Mouse (Mus musculus) erythroblast, embryonic 14.5 days (primary cell): ENCODE data around the gene Fam50a. TPM values are rescaled to one million over a fixed set of nuclear protein-coding genes. Genes with fewer than 3 reads are reported as not detected.
"Not testable (repeated sequence)": the region's sequence is repeated elsewhere in the genome, so short reads cannot be mapped to it uniquely, and the experiment has no call there.

Experiments used
- H3K27me3 ChIP-seq: 2 replicates; pipeline ENCODE4 v1.6.1; 2012; ENCODE audit warnings: inconsistent platforms; ENCODE audit not compliant: control insufficient read depth
- H3K36me3 ChIP-seq: 2 replicates; pipeline ENCODE4 v1.6.1; 2012; ENCODE audit warnings: mild to moderate bottlenecking, inconsistent platforms; ENCODE audit not compliant: control insufficient read depth
- H3K4me1 ChIP-seq: 2 replicates; pipeline ENCODE4 v1.6.1; 2012; ENCODE audit warnings: inconsistent platforms; ENCODE audit not compliant: control insufficient read depth
- H3K4me3 ChIP-seq: replicated peaks from 2 replicates; pipeline ENCODE3; 2012; ENCODE audit warnings: moderate library complexity, mild to moderate bottlenecking, inconsistent platforms
- H3K9me3 ChIP-seq: 2 replicates; pipeline ENCODE4 v1.6.1; 2012; ENCODE audit warnings: low read length, inconsistent platforms, mixed read lengths; ENCODE audit not compliant: control insufficient read depth
- GATA1 ChIP-seq: IDR thresholded peaks from 2 replicates; pipeline ENCODE4 v1.6.1; 2012; ENCODE audit warnings: low read length, inconsistent platforms, mixed read lengths
- TAL1 ChIP-seq: IDR thresholded peaks from 3 replicates; pipeline ENCODE4 v1.6.1; 2012; ENCODE audit warnings: low read length, inconsistent platforms, mixed read lengths
- polyA plus RNA-seq: library from polyadenylated mRNA; stranded (reverse); fragments of >175 nt; gene quantifications from 2 replicates; pipeline ENCODE4 v1.2.3, GENCODE M21; 2012

Fam50a gene
- polyA plus RNA-seq, 1 experiment: 4.8 TPM

GRCm38 (mm10) chrX:74328725-74329161 is 15.9 kb downstream of the Fam50a start, which contains the start of gene Plxna3:
Plxna3 (plus strand) TSS chrX:74329066.
- no peaks in the 10 kb centered on the region for H3K9me3 ChIP-seq
- no peaks in the 10 kb centered on the region; the same call in 1 of the 2 replicates for H3K36me3 ChIP-seq
- peak within 1 kb of the TSS; percentile 53 for H3K4me3 ChIP-seq
- TF ChIP-seq GATA1 (no peak), TAL1 (no peak)
- peaks cover 29% of the 10 kb centered on the region for H3K4me1 ChIP-seq
- no peaks in the 10 kb centered on the region for H3K27me3 ChIP-seq

DNA sequence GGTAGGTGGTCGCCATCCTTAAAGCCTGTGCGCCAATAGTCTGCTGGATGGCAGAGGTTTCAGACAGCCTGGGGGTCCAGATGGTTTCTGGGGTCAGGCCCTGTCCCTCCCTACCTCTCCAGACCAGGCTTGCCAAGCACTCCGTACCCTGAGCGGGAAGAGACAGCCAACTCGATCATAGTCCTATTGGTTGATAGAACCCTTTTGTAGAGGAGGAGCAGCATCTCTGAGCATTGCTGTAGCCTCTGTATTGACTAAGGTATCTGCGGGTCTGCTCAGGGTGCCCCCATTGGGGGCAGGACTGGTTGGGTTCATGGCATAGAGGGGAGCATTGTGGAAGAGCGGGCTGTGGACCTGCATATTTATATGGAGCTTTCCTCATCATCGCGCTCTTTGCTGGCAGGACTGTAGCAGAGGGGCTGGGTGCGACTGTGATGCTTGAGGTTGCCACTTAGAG is 16.4 kb downstream of the Fam50a start:
- H3K4me3 ChIP-seq: peak overlapping the region; percentile 53
- H3K4me1 ChIP-seq: peaks cover 29% of the 10 kb centered on the region
- TF ChIP-seq GATA1 (no peak), TAL1 (no peak)
- no peaks in the 10 kb centered on the region for H3K27me3 ChIP-seq
- H3K9me3 ChIP-seq: no peaks in the 10 kb centered on the region
- H3K36me3 ChIP-seq: no peaks in the 10 kb centered on the region; the same call in 1 of the 2 replicates

DNA sequence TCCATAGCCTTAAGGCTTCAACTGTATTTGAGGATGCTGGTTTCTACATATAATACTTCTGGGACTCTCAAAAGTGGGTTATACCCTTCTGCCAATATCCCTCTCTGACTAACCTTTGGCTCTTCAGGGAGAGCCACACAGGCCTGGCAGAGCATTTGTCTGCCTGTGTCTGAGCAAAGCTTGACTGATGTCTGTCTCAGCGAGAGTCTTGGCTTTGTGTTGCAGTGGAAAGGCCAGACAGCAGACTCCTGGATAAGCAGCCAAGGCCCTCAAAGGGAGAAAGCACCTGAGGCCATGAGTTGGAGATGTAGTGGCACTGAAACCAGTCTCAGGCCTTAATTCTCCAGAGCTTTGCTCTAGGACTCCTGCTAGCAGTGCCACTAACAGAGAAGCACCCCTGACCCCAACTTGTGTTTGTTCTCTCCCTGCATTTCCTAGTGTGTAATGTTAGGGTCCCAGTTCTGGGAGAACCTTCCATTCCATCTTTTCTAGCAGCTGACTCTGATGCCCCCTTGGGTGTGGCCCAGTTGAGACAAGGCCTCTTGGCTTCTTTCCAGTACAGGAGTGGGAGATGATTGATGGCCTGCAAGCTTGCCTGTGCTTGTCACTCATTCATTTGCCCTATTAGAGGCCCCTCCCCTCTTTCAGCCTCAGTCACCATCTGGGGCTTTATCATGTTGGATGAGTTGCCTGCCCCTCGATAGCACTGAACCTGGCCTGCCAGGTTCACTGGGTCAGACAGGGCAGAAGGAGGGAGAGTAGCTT is 17.5 kb downstream of the Fam50a start:
- H3K36me3 ChIP-seq: no peaks in the 10 kb centered on the region; the same call in 1 of the 2 replicates
- no peaks in the 10 kb centered on the region for H3K27me3 ChIP-seq
- TF ChIP-seq TAL1 (no peak), GATA1 (no peak)
- H3K9me3 ChIP-seq: no peaks in the 10 kb centered on the region
- H3K4me1 ChIP-seq: peaks cover 29% of the 10 kb centered on the region
- no peak overlapping the region for H3K4me3 ChIP-seq

GRCm38 (mm10) chrX:74352645-74353466 is 40.0 kb downstream of the Fam50a start:
- H3K36me3 ChIP-seq: no peaks in the 10 kb centered on the region

GRCm38 (mm10) chrX:74353467-74353770 is 40.6 kb downstream of the Fam50a start, which contains the start of gene Lage3:
Lage3 (minus strand) TSS chrX:74353618.
- Histone ChIP-seq H3K4me1 (peaks cover 7% of the 10 kb centered on the region), H3K4me3 (peak within 1 kb of the TSS; percentile 69), H3K27me3 (no peaks in the 10 kb centered on the region; the same call in 1 of the 2 replicates), H3K9me3 (no peaks in the 10 kb centered on the region), H3K36me3 (no peaks in the 10 kb centered on the region)
- TF ChIP-seq TAL1: no peak
- TF ChIP-seq GATA1: no peak

More at GRCm38 (mm10) chrX:74352645-74353466, 40.0 kb downstream of the Fam50a start:
- Histone ChIP-seq H3K27me3 (no peaks in the 10 kb centered on the region; the same call in 1 of the 2 replicates), H3K9me3 (no peaks in the 10 kb centered on the region), H3K4me3 (peak overlapping the region; percentile 69), H3K4me1 (peaks cover 7% of the 10 kb centered on the region)
- TF ChIP-seq TAL1 (no peak), GATA1 (no peak)

GRCm38 (mm10) chrX:74357069-74357468 is 44.2 kb downstream of the Fam50a start:
- not testable (repeated sequence) for H3K4me1 ChIP-seq, H3K27me3 ChIP-seq, H3K9me3 ChIP-seq, H3K4me3 ChIP-seq, H3K36me3 ChIP-seq

DNA sequence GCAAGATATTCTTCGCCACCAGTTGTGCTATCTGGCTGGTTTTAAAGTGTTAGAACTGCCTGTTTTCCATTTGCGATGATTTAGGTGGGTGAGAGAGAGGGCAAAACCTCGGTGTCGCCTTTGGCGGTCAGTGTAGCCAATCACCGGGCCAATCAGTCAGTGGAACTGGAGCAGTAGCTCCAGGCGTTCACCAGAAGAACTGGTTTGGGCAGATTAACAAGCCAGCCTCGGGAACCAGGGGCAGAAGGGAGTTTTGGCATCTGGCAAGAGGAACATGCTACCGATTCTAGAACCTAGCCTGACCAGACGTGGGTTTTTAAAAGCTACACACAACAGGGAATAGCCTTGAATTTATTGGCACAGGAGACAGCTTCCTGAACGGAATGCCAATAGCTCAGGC is 46.3 kb downstream of the Fam50a start:
- no peak for TF ChIP-seq GATA1
- TF ChIP-seq TAL1: no peak
- Histone ChIP-seq H3K4me1 (no peaks in the 10 kb centered on the region), H3K4me3 (no peak overlapping the region), H3K9me3 (no peaks in the 10 kb centered on the region), H3K36me3 (no peaks in the 10 kb centered on the region), H3K27me3 (peaks cover 4% of the 10 kb centered on the region)

DNA sequence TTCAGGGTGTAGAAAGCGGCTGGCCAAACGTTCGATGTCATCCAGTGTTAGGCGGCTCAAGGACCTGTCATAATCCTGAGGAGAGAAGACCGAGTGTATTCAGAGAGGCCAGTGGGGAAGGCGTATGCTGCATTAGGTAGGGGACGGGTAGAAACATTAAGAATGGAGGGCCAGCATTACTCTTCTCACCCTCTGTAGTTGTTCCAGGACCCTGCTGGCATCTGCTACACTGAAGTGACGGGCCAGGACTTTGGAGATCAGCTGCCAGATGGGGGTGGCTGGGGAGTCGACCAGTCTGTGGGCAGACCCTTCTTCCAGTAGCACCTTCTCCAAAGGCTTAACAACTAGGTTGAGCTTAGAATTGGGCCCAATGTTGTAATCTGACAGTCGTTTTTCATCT is 54.7 kb downstream of the Fam50a start:
- H3K9me3 ChIP-seq: 0 out of 2 replicates have a peak, but pooled peaks cover 2% of the 10 kb centered on the region
- TF ChIP-seq GATA1 (no peak), TAL1 (no peak)
- peaks cover 33% of the 10 kb centered on the region for H3K36me3 ChIP-seq

GRCm38 (mm10) chrX:74368209-74368909 is 55.5 kb downstream of the Fam50a start:
- H3K36me3 ChIP-seq: peaks cover 33% of the 10 kb centered on the region
- H3K9me3 ChIP-seq: peaks cover 4% of the 10 kb centered on the region; the same call in 1 of the 2 replicates
- H3K27me3 ChIP-seq: no peaks in the 10 kb centered on the region; the same call in 1 of the 2 replicates
- H3K4me3 ChIP-seq: peak overlapping the region; percentile 83
- TF ChIP-seq GATA1: no peak
- H3K4me1 ChIP-seq: peaks cover 52% of the 10 kb centered on the region

More for the DNA sequence above, 54.7 kb downstream of the Fam50a start:
- peak overlapping the region; percentile 83 for H3K4me3 ChIP-seq
- H3K4me1 ChIP-seq: peaks cover 44% of the 10 kb centered on the region
- no peaks in the 10 kb centered on the region; the same call in 1 of the 2 replicates for H3K27me3 ChIP-seq

Other genes starting within 250 kb of the Fam50a start
- not detected in 2 replicates for gene Opn1mw, start 185.6 kb upstream of the Fam50a start, polyA plus RNA-seq
- 4.4 and 5.4 TPM in 2 replicates for gene Mecp2, start 177.7 kb upstream of the Fam50a start, polyA plus RNA-seq
- not detected in 2 replicates for gene Tex28, start 145.2 kb upstream of the Fam50a start, polyA plus RNA-seq
- not detected in 2 replicates for gene Tktl1, start 135.8 kb upstream of the Fam50a start, polyA plus RNA-seq
- 0.80 and 0.87 TPM in 2 replicates for gene Flna, start 63.2 kb upstream of the Fam50a start, polyA plus RNA-seq
- gene Emd, start 58.3 kb upstream of the Fam50a start, polyA plus RNA-seq: 2.0 and 2.5 TPM in 2 replicates
- gene Rpl10, start 42.2 kb upstream of the Fam50a start, polyA plus RNA-seq: 129 and 134 TPM in 2 replicates
- 1.3 and 2.1 TPM in 2 replicates for gene Taz, start 31.1 kb upstream of the Fam50a start, polyA plus RNA-seq
- gene Dnase1l1, start 30.7 kb upstream of the Fam50a start, polyA plus RNA-seq: 0.25 and 0.32 TPM in 2 replicates
- 2.6 and 2.8 TPM in 2 replicates for gene Atp6ap1, start 15.9 kb upstream of the Fam50a start, polyA plus RNA-seq
- gene Gdi1, start 8.0 kb upstream of the Fam50a start, polyA plus RNA-seq: 3.4 and 4.0 TPM in 2 replicates
- gene Plxna3, start 16.0 kb downstream of the Fam50a start, polyA plus RNA-seq: 0.01 and 0.02 TPM in 2 replicates
- 0.85 and 1.0 TPM in 2 replicates for gene Lage3, start 40.6 kb downstream of the Fam50a start, polyA plus RNA-seq
- gene Ubl4a, start 60.2 kb downstream of the Fam50a start, polyA plus RNA-seq: 3.5 and 5.0 TPM in 2 replicates
- gene Slc10a3, start 60.3 kb downstream of the Fam50a start, polyA plus RNA-seq: 0.06 and 0.07 TPM in 2 replicates
- 0.35 and 0.84 TPM in 2 replicates for gene Fam3a, start 80.2 kb downstream of the Fam50a start, polyA plus RNA-seq
- 1.5 and 2.3 TPM in 2 replicates for gene Ikbkg, start 80.3 kb downstream of the Fam50a start, polyA plus RNA-seq
- gene G6pdx, start 116.2 kb downstream of the Fam50a start, polyA plus RNA-seq: 2.0 and 2.2 TPM in 2 replicates
- not detected in 2 replicates for gene Gm6880, start 168.4 kb downstream of the Fam50a start, polyA plus RNA-seq